Comparison of ENCODE assay signal across 8 mouse cellular contexts in the genomic region with DNA sequence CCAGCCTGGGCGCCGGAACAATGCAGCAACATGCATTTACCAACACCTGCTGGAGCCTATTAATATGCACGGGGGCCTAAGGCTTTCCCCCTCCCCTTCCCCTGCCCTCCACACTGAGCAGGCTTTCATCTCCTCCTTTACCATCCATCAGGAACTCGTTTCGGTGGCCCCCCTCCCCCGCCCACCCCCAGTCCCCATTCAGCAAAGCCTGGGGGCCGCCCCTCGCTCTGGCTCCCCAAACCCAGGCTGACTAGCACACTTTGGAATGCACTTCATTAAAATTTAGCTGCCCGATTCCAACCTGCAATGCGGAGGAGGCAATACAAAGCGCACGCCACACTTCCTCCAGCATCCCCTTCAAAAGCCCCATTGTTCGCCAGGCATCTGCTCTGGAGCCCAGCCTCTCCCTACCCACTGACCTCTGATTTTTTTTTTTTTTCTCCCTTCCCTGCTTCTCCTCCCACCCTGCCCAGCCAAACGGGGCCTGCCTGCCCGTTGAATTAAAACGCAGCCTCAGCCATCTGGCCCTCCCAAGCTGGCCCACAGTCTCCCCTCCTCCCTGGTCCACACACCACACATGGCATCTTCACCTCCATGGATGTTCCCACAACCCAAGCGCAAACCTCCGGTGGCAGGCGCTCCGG.
A peak's percentile ranks its signal among the peaks of the same experiment; 100 is the strongest.
DNase-seq lines count a peak whose midpoint lies in the region; ATAC-seq and TF ChIP-seq lines count a peak whose summit lies in the region.

No protein-coding gene starts in this region.

- 2% methylated on average over 20 of the region's 20 CpGs for WGBS in embryonic facial prominence, embryonic 15.5 days
- 1% methylated on average over 20 of the region's 20 CpGs for WGBS in intestine, embryonic 14.5 days
- 1% methylated on average over 20 of the region's 20 CpGs for WGBS in limb, embryonic 15.5 days
- WGBS in stomach, embryonic 14.5 days: 2% methylated on average over 20 of the region's 20 CpGs
- WGBS in lung, postnatal 0 days: 5% methylated on average over 16 of the region's 20 CpGs

- 0 out of 2 replicates have a peak overlapping the region, but pooled peaks have one; percentile 6 for H3K9ac ChIP-seq in embryonic facial prominence, embryonic 15.5 days
- H3K9ac ChIP-seq in intestine, embryonic 14.5 days (ENCODE audit: low read length): peak overlapping the region; percentile 25
- peak overlapping the region; percentile 45 for H3K9ac ChIP-seq in limb, embryonic 15.5 days
- H3K9ac ChIP-seq in stomach, embryonic 14.5 days (replicated peaks; ENCODE audit: low read depth, low read length): peak overlapping the region; percentile 28; the same call in 1 of the 2 replicates
- H3K9ac ChIP-seq in lung, postnatal 0 days (replicated peaks; ENCODE audit: low read depth): no peak overlapping the region

- H3K9me3 ChIP-seq in E14TG2a.4 (ENCODE audit: low read length): no peaks in the 10 kb centered on the region
- H3K9me3 ChIP-seq in embryonic facial prominence, embryonic 15.5 days (replicated peaks): no peaks in the 10 kb centered on the region
- no peaks in the 10 kb centered on the region for H3K9me3 ChIP-seq in intestine, embryonic 14.5 days (ENCODE audit: control insufficient read depth, low read length)
- H3K9me3 ChIP-seq in limb, embryonic 15.5 days: no peaks in the 10 kb centered on the region
- no peaks in the 10 kb centered on the region for H3K9me3 ChIP-seq in stomach, embryonic 14.5 days (ENCODE audit: control insufficient read depth, low read depth, low read length)
- no peaks in the 10 kb centered on the region for H3K9me3 ChIP-seq in lung, postnatal 0 days (ENCODE audit: low read length)

- H3K4me2 ChIP-seq in embryonic facial prominence, embryonic 15.5 days (replicated peaks): peak overlapping the region; percentile 66
- peak overlapping the region; percentile 51 for H3K4me2 ChIP-seq in intestine, embryonic 14.5 days (ENCODE audit: low read length)
- H3K4me2 ChIP-seq in limb, embryonic 15.5 days: peak overlapping the region; percentile 67
- peak overlapping the region; percentile 44 for H3K4me2 ChIP-seq in stomach, embryonic 14.5 days (replicated peaks; ENCODE audit: low read depth, low read length)
- H3K4me2 ChIP-seq in lung, postnatal 0 days (replicated peaks; ENCODE audit: low read depth, low read length): no peak overlapping the region

- no peak for TF ChIP-seq EP300 in lung, postnatal 0 days (IDR thresholded peaks at IDR 0.05)

- ATAC-seq in embryonic facial prominence, embryonic 15.5 days (ENCODE audit: insufficient number of reproducible peaks, low FRiP score, low TSS enrichment, low read depth): peak; percentile 81
- ATAC-seq in intestine, embryonic 14.5 days (replicated peaks; ENCODE audit: low FRiP score, low TSS enrichment, low read depth): peak; percentile 87
- ATAC-seq in limb, embryonic 15.5 days (ENCODE audit: insufficient number of reproducible peaks, low FRiP score, low TSS enrichment, low read depth): peak; percentile 72
- ATAC-seq in stomach, embryonic 14.5 days (ENCODE audit: insufficient number of reproducible peaks, insufficient read depth, low FRiP score, low read depth): peak; percentile 83
- ATAC-seq in lung, postnatal 0 days: no peak

- no peaks in the 10 kb centered on the region for H3K36me3 ChIP-seq in E14TG2a.4 (ENCODE audit: insufficient read depth, low read length)
- no peaks in the 10 kb centered on the region for H3K36me3 ChIP-seq in embryonic facial prominence, embryonic 15.5 days
- H3K36me3 ChIP-seq in intestine, embryonic 14.5 days (ENCODE audit: control insufficient read depth, insufficient read depth, low read length): no peaks in the 10 kb centered on the region
- no peaks in the 10 kb centered on the region for H3K36me3 ChIP-seq in limb, embryonic 15.5 days
- H3K36me3 ChIP-seq in stomach, embryonic 14.5 days (ENCODE audit: control insufficient read depth, insufficient read depth, low read length): no peaks in the 10 kb centered on the region
- H3K36me3 ChIP-seq in lung, postnatal 0 days (ENCODE audit: insufficient read depth, low read length): no peaks in the 10 kb centered on the region

- no peaks in the 10 kb centered on the region for H3K27me3 ChIP-seq in E14TG2a.4 (ENCODE audit: insufficient read depth, low read length)
- H3K27me3 ChIP-seq in embryonic facial prominence, embryonic 15.5 days: no peaks in the 10 kb centered on the region
- H3K27me3 ChIP-seq in intestine, embryonic 14.5 days (replicated peaks; ENCODE audit: control insufficient read depth, insufficient read depth, low read length): 0 out of 2 replicates have a peak, but pooled peaks cover 4% of the 10 kb centered on the region
- no peaks in the 10 kb centered on the region for H3K27me3 ChIP-seq in limb, embryonic 15.5 days
- no peaks in the 10 kb centered on the region for H3K27me3 ChIP-seq in stomach, embryonic 14.5 days (ENCODE audit: control insufficient read depth, insufficient read depth, low read length)
- H3K27me3 ChIP-seq in lung, postnatal 0 days (replicated peaks; ENCODE audit: insufficient read depth, low read length): no peaks in the 10 kb centered on the region

- DNase-seq in WW6 (ENCODE audit: low read depth, low spot score): peak; percentile 47
- DNase-seq in intestine, embryonic 14.5 days (ENCODE audit: low spot score): peak; percentile 73
- DNase-seq in adrenal gland, adult 8-10 months: no peak
- DNase-seq in lung, postnatal 0 days (ENCODE audit: low spot score): no peak

- peak overlapping the region; percentile 76 for H3K27ac ChIP-seq in embryonic facial prominence, embryonic 15.5 days (replicated peaks)
- H3K27ac ChIP-seq in intestine, embryonic 14.5 days (ENCODE audit: low read depth): peak overlapping the region; percentile 64
- peak overlapping the region; percentile 79 for H3K27ac ChIP-seq in limb, embryonic 15.5 days
- H3K27ac ChIP-seq in stomach, embryonic 14.5 days (ENCODE audit: low read length): peak overlapping the region; percentile 82
- H3K27ac ChIP-seq in lung, postnatal 0 days (ENCODE audit: low read length): no peak overlapping the region

- peaks cover 49% of the 10 kb centered on the region for H3K4me1 ChIP-seq in E14TG2a.4 (replicated peaks; ENCODE audit: low read depth, low read length)
- H3K4me1 ChIP-seq in embryonic facial prominence, embryonic 15.5 days: peaks cover 21% of the 10 kb centered on the region
- peaks cover 6% of the 10 kb centered on the region; the same call in 1 of the 2 replicates for H3K4me1 ChIP-seq in intestine, embryonic 14.5 days (replicated peaks; ENCODE audit: control insufficient read depth, insufficient read depth, low read length)
- peaks cover 17% of the 10 kb centered on the region for H3K4me1 ChIP-seq in limb, embryonic 15.5 days
- peaks cover 18% of the 10 kb centered on the region for H3K4me1 ChIP-seq in stomach, embryonic 14.5 days (ENCODE audit: control insufficient read depth, insufficient read depth, low read length)
- H3K4me1 ChIP-seq in lung, postnatal 0 days (ENCODE audit: insufficient read depth, low read depth, low read length): no peaks in the 10 kb centered on the region

- H3K4me3 ChIP-seq in E14TG2a.4 (replicated peaks; ENCODE audit: low read length): peak overlapping the region; percentile 81
- peak overlapping the region; percentile 37 for H3K4me3 ChIP-seq in embryonic facial prominence, embryonic 15.5 days (replicated peaks)
- peak overlapping the region; percentile 21 for H3K4me3 ChIP-seq in intestine, embryonic 14.5 days (ENCODE audit: low read depth, low read length)
- peak overlapping the region; percentile 37 for H3K4me3 ChIP-seq in limb, embryonic 15.5 days
- H3K4me3 ChIP-seq in stomach, embryonic 14.5 days (ENCODE audit: low read depth, low read length): peak overlapping the region; percentile 25
- H3K4me3 ChIP-seq in lung, postnatal 0 days (ENCODE audit: low read depth, low read length): no peak overlapping the region

- TF ChIP-seq CTCF in E14TG2a.4 (conservative IDR thresholded peaks at IDR 0.05; ENCODE audit: low read length): no peak
- no peak for TF ChIP-seq CTCF in lung, postnatal 0 days (IDR thresholded peaks at IDR 0.05)

Comparison
In these comparisons a context has a peak if more than half of its experiments do, and no peak if none do; other contexts are left out.
1. DNase-seq: peak in WW6 (single experiment) and intestine, embryonic 14.5 days (single experiment); none in adrenal gland, adult 8-10 months (single experiment) and lung, postnatal 0 days (single experiment).